Mouse (Mus musculus): ENCODE data around the gene Pax7.

Gene Pax7

GRCm38 (mm10) chr4:139833036-139833634 is at the start of gene Pax7:
TSS of gene Pax7 (minus strand) at chr4:139833528.
- WGBS, result 1% methylated on average over 41 of the region's 41 CpGs

DNA sequence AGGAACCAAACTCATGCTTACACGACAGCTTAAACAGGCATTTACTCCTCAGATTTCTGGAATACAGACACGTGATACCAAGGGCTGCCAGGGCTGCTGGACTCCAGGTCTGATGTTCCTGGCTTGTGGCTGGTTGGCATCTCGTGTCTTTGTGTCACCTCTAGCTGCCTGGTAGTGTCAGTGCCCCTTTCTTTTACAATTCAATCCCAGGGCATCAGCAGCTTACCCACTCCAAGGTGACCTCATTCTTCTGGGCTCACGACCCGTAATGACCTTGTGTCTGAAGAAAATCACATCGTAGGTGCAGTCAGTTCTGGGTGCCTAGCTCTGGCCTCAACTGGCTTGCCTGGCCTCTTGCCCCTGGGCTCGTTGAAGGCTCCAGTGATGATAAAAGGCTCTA is 46.0 kb upstream of the Pax7 start:
- WGBS, result 82% methylated on average over 7 of the region's 7 CpGs

DNA sequence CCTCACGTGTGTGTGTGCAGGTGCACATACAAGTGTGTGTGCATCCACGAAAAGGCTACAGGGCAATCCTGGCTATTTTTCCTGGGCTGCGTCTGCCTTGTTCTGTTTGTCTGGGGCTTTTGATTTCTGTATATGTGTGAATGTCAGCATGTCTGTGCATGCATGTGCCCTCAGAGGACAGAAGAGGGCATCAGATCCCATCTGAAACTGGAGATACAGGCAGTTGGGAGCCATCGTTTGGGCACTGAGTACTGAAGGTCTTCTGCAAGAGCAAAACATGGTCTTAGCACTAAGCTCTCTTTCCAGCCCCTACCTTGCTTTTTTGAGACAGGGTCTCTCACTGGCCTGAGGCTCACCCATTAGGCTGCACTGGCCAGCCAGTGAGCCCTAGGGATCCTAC is 45.1 kb upstream of the Pax7 start:
- 71% methylated on average over 4 of the region's 4 CpGs for WGBS

DNA sequence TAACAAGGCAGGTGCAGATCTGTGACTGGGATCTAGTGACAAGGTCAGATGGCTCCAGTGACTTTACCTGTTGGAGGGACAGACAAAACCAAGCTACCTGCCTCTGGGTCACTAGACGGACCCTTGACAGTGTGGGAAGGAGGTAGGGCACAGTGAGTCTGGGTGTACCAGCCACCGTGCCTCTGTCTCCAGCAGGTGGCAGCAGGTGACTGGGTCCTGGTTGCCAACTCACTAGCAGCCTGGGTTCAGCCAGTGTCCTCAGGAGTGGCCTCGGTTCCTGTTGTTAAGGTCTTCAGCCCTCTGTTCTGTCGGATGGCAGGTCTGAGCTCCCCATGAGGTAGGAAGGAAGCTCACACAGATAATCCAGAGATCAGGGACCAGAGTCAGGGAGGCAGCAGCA is 43.9 kb upstream of the Pax7 start:
- WGBS, result 11% methylated on average over 4 of the region's 4 CpGs

- 8% methylated on average over 3 of the region's 3 CpGs for whole genome bisulfite sequencing
These were observed 39.3 kb upstream of the Pax7 start for GRCm38 (mm10) chr4:139872595-139872994.

DNA sequence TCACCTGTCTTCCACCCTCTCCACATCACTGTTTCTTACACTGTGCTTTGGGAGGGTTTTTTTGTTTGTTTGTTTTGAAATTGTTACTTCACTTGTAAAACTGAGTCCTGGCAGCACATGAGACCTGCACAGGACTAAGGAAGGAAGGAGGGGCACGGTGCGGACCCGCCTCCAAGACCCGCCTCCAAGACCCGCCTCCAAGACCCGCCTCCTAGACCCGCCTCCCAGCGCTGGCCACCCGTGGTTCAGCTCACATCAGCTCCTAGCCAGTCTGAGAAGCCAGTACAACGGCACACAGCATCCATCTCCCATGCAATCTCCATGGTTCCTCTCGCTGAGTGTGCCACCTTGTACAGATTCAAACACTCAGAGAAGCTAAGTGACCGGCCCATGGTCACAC is 38.4 kb upstream of the Pax7 start:
- WGBS, result 32% methylated on average over 12 of the region's 12 CpGs

- 84% methylated on average over 1 of the region's 1 CpGs for WGBS
These were observed 29.9 kb upstream of the Pax7 start for GRCm38 (mm10) chr4:139863218-139863617.

DNA sequence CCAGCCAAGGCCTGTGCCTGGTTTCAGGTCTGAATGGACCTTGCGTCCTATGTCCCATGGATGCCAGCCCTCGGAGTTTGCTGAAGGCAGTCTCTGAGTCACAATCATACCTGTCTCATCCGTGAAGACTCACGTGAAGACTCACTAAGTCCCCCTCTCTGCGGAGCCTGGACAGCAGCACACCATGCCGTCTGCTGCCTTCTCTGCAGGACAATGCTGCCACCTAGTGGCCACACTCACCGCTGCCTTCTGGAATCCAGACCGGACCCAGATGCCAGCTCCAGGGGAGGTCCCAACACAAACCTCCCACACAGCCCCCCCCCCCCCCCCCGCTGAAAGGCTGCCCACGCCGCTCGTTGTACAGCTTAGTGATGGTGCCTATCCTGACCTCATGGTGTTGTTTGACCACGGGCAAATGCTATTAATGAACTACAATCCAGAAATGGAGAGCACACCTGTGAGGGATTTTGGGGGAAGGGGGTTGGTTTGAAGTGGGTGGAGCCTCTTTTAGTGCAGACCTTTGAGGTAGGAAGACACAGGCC is 25.4 kb upstream of the Pax7 start:
- 5% methylated on average over 13 of the region's 13 CpGs for WGBS

GRCm38 (mm10) chr4:139852219-139853035 is 19.1 kb upstream of the Pax7 start:
- 9% methylated on average over 24 of the region's 25 CpGs for WGBS

- 11% methylated on average over 15 of the region's 15 CpGs for WGBS
These were observed 18.1 kb upstream of the Pax7 start for GRCm38 (mm10) chr4:139851387-139851786.

- 17% methylated on average over 8 of the region's 8 CpGs for WGBS
These were observed 17.3 kb upstream of the Pax7 start for GRCm38 (mm10) chr4:139850547-139851170.

- 30% methylated on average over 7 of the region's 7 CpGs for WGBS
These were observed 10.1 kb upstream of the Pax7 start for GRCm38 (mm10) chr4:139843456-139843855.

GRCm38 (mm10) chr4:139842919-139843318 is 9.6 kb upstream of the Pax7 start:
- WGBS, result 83% methylated on average over 7 of the region's 7 CpGs

- WGBS, result 38% methylated on average over 9 of the region's 9 CpGs
These were observed 7.7 kb upstream of the Pax7 start for GRCm38 (mm10) chr4:139840939-139841500.

GRCm38 (mm10) chr4:139840442-139840841 is 7.1 kb upstream of the Pax7 start:
- WGBS, result 74% methylated on average over 4 of the region's 4 CpGs

- WGBS, result 38% methylated on average over 5 of the region's 5 CpGs
These were observed 3.4 kb upstream of the Pax7 start for GRCm38 (mm10) chr4:139836681-139837080.

DNA sequence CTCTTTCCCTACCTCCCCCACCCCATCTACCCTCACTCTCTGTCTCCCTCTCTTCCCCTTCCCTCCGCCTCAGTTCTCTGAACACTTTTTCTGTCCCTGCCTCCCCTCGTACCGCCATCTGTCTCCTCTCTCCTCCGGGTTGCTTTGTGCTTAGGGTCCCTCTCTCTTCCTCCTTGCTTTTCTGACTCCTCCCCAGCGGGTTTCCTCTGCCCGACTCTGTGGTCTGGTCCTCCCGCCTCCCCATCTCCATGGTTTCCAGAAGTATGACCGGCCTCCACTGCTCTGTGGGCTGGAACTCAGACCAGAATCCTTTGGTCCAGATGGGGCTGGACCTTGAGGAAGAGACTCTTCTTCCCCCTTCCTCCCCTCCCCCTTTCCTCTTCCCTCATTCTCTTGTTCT is 2.9 kb upstream of the Pax7 start:
- WGBS, result 14% methylated on average over 8 of the region's 8 CpGs

DNA sequence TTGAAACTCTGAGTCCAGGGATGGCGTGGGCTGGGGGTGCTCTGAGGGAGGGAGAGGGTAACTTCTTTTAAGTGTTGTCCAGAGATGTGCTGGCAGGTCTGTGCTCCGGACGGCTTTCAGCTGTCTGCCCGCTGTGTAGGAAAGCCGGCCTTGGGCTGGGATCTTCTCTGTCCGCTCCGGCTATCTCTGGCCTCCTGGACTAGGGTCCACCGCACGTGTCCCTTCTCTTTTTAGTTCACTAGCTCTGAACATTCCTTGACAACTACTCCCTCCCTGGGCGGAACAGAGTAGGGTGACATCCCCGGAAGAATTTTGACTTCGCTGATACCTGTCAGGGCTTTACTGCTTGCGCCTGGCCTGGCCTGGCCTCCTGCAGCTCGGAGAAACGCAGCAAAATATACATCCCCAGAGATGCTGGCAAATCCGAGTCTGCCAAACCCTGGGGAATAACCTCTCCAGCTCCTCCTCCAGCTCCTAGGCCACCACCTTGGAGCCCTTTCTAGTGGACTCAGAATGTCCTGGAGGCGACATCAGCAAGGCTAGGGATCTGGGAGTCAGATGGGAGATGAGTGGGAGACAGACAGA is 581 bp upstream of the Pax7 start:
- WGBS, result 35% methylated on average over 17 of the region's 17 CpGs

- 2% methylated on average over 55 of the region's 55 CpGs for WGBS
These were observed 870 bp downstream of the Pax7 start for GRCm38 (mm10) chr4:139832281-139833035.

DNA sequence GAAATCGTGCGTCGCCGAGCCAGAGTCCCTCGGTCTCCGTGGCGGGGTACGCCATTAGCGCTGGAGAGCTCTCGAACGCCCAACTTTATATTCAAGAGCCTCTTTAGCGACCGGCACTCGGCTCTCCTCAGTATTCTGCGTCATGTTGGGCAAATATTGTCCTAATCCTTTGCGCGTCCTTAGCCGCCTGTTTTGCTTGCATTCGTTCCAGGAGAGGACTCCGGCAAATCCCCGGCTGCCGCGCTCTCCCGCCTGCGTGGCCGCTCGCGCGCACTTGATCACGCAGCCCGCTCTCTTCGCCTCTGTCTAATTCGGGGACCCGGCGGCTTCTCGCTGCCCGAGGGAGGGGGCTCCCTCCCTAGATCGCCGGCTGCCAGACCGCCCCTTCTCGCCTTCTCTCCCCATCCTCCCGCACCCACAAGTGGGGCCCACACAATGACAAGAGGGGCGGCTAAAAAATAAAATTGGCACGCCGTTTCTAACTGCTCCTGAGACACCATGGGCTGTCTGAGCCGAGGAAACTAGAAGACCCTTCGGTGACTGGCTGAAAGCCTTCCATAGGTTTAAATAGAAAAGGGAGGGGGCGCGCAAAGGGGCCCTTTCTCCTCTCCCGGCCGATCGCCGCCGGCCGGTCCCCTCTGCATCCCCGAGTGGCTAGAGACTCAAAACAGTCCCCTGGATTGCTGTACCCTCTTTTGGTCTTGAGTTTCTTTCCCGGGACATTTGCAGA is 1.7 kb downstream of the Pax7 start:
- WGBS, result 3% methylated on average over 57 of the region's 57 CpGs

All from cerebral cortex, adult 2 months (tissue).